Mouse (Mus musculus) layer of hippocampus, adult 18-20 months (tissue): ENCODE results near the gene Foxred1. TPM values are rescaled to one million over a fixed set of nuclear protein-coding genes. Genes with fewer than 3 reads are reported as not detected.

Source experiments
- DNase-seq, 2 experiments: peaks; one replicate each; pipeline ENCODE4 v3.0.0; 2022; ENCODE audit warnings: low spot score in 2 of 2
- long read RNA-seq: library from polyadenylated mRNA; stranded (forward); transcript quantifications from one replicate; pipeline ENCODE4 v2.0.0, GENCODE M21; 2021
- total RNA-seq, 2 experiments: library from RNA; stranded (reverse); gene quantifications; 2 replicates each; pipeline ENCODE4 v1.2.3; 2021

Foxred1 gene
- 10 to 100 TPM; 33.1 to 35.0 TPM for total RNA-seq
- long read RNA-seq, transcript Foxred1-202 (11 exons, 2,289 nt): major isoform, 15 of 36 reads
- long read RNA-seq, partial matches to known transcripts: 6 of 36 reads
- long read RNA-seq, other reads (novel, unspliced or antisense): 15 of 36 reads

GRCm38 (mm10) chr9:35210542-35211474 lies at the start of gene Foxred1:
Foxred1 (minus strand) TSS chr9:35211055.
- DNase-seq: peak; percentile 98 to 99

GRCm38 (mm10) chr9:35257365-35257764 lies 46.5 kb upstream of the Foxred1 start:
- no peak for DNase-seq

- DNase-seq: no peak
Observed at GRCm38 (mm10) chr9:35249476-35249875, 38.6 kb upstream of the Foxred1 start.

GRCm38 (mm10) chr9:35247405-35247804 lies 36.5 kb upstream of the Foxred1 start:
- no peak for DNase-seq

GRCm38 (mm10) chr9:35239734-35240133 lies 28.9 kb upstream of the Foxred1 start:
- no peak for DNase-seq

- DNase-seq: no peak
Observed at GRCm38 (mm10) chr9:35238915-35239571, 28.2 kb upstream of the Foxred1 start.

GRCm38 (mm10) chr9:35238371-35238770 lies 27.5 kb upstream of the Foxred1 start:
- no peak for DNase-seq

- no peak for DNase-seq
Observed at GRCm38 (mm10) chr9:35235996-35236395, 25.1 kb upstream of the Foxred1 start.

- no peak for DNase-seq
Observed at GRCm38 (mm10) chr9:35228671-35229070, 17.8 kb upstream of the Foxred1 start.

- DNase-seq: no peak
Observed at GRCm38 (mm10) chr9:35223466-35223865, 12.6 kb upstream of the Foxred1 start.

- DNase-seq: no peak
Observed at GRCm38 (mm10) chr9:35217963-35218362, 7.1 kb upstream of the Foxred1 start.

GRCm38 (mm10) chr9:35211573-35212511 lies 987 bp upstream of the Foxred1 start:
- no peak for DNase-seq

GRCm38 (mm10) chr9:35204421-35204820 lies 6.4 kb downstream of the Foxred1 start:
- no peak for DNase-seq

GRCm38 (mm10) chr9:35203536-35203935 lies 7.3 kb downstream of the Foxred1 start:
- DNase-seq: no peak

GRCm38 (mm10) chr9:35200529-35201060 lies 10.3 kb downstream of the Foxred1 start:
- DNase-seq: no peak

- peak; percentile 59 to 75 for DNase-seq
Observed at GRCm38 (mm10) chr9:35199772-35200471, 10.9 kb downstream of the Foxred1 start, which contains the start of the genes Srpr and Tirap. Srpr (plus strand) TSS chr9:35200175. Tirap (minus strand) TSS chr9:35200291.

GRCm38 (mm10) chr9:35198945-35199771 lies 11.7 kb downstream of the Foxred1 start:
- no peak for DNase-seq

GRCm38 (mm10) chr9:35198351-35198750 lies 12.5 kb downstream of the Foxred1 start:
- no peak for DNase-seq

- no peak for DNase-seq
Observed at GRCm38 (mm10) chr9:35197625-35198024, 13.2 kb downstream of the Foxred1 start.
